Mouse (Mus musculus): ENCODE data around the gene Tfb2m.

Gene Tfb2m

GRCm38 (mm10) chr1:179506530-179507315 lies 39.3 kb downstream of the Tfb2m start:
- DNase-seq (ENCODE audit: low spot score) = peak; percentile 53

- peak; percentile 63 for DNase-seq (ENCODE audit: low spot score)
Measured at GRCm38 (mm10) chr1:179502565-179502964, 43.5 kb downstream of the Tfb2m start.

GRCm38 (mm10) chr1:179499257-179499656 lies 46.8 kb downstream of the Tfb2m start:
- DNase-seq (ENCODE audit: low spot score) = no peak

GRCm38 (mm10) chr1:179492908-179493307 lies 53.2 kb downstream of the Tfb2m start:
- DNase-seq (ENCODE audit: low spot score) = no peak

- no peak for DNase-seq (ENCODE audit: low spot score)
Measured at GRCm38 (mm10) chr1:179488520-179488919, 57.5 kb downstream of the Tfb2m start.

- DNase-seq (ENCODE audit: low spot score) = no peak
Measured at GRCm38 (mm10) chr1:179487990-179488389, 58.1 kb downstream of the Tfb2m start.

- DNase-seq (ENCODE audit: low spot score) = no peak
Measured at GRCm38 (mm10) chr1:179487238-179487637, 58.8 kb downstream of the Tfb2m start.

GRCm38 (mm10) chr1:179485784-179486540 lies 60.1 kb downstream of the Tfb2m start:
- no peak for DNase-seq (ENCODE audit: low spot score)

- DNase-seq (ENCODE audit: low spot score) = no peak
Measured at GRCm38 (mm10) chr1:179480862-179481261, 65.2 kb downstream of the Tfb2m start.
